In the genomic region with DNA sequence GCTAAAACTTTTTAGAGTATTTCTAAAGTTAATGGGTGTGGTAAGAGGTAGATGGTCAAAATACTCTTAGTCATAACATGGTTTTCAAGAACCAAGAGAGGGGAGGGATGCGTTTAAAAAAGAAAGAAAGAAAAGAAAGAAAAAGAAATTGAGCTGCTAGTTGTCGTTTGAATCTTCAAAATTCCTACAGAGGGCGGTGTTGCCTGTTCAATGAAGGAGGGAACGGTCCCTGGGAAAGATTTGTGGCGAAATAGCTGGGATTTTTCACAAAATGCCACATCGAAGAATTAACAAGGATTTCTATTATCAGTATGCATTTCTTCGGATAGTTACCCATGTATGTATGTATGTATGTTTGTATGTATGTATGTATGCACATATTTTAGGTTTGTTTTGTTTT, we compare ENCODE assay signal across 9 mouse cellular contexts. TPM values are rescaled to one million over a fixed set of nuclear protein-coding genes. Genes with fewer than 3 reads are reported as not detected.
DNase-seq lines count a peak whose midpoint lies in the region; ATAC-seq and TF ChIP-seq lines count a peak whose summit lies in the region.
"Had no signal": no experiment of that assay in that cellular context is flagged by ENCODE, and none has a peak within 500 bp of the region (broad histone marks: within the 10 kb centered on the region; RNA-seq: fewer than 3 reads in every experiment).

No protein-coding gene starts in this region.

- H3K36me3 ChIP-seq in hindbrain, embryonic 12.5 days = no peaks in the 10 kb centered on the region
- H3K36me3 ChIP-seq in midbrain, postnatal 0 days (ENCODE audit: insufficient read depth, low read length) = no peaks in the 10 kb centered on the region

- no peak overlapping the region for H3K9ac ChIP-seq in hindbrain, embryonic 12.5 days
- H3K9ac ChIP-seq in midbrain, postnatal 0 days (replicated peaks; ENCODE audit: low read length, poor library complexity, severe bottlenecking) = no peak overlapping the region

- H3K9me3 ChIP-seq in hindbrain, embryonic 12.5 days (replicated peaks) = no peaks in the 10 kb centered on the region
- no peaks in the 10 kb centered on the region for H3K9me3 ChIP-seq in midbrain, postnatal 0 days (ENCODE audit: low read length)

- DNase-seq in kidney, adult 9 months = peak; percentile 45
- no peak for DNase-seq in kidney, postnatal 14 days
- DNase-seq in adipocyte (ENCODE audit: low spot score) = peak; percentile 6
- DNase-seq in midbrain, postnatal 0 days (ENCODE audit: low spot score) = peak; percentile 74
- DNase-seq in cerebellum, adult 11 months = no peak
- no peak for DNase-seq in gastrocnemius, adult 2 months
- no peak for DNase-seq in frontal cortex, postnatal 14 days (ENCODE audit: low spot score in 2 of 2)

- H3K4me3 ChIP-seq in hindbrain, embryonic 12.5 days = no peak overlapping the region
- peak overlapping the region; percentile 24; the same call in 1 of the 2 replicates for H3K4me3 ChIP-seq in midbrain, postnatal 0 days (ENCODE audit: low read depth, low read length)
- H3K4me3 ChIP-seq in gastrocnemius, adult 2 months = no peak overlapping the region

- no peak overlapping the region for H3K27ac ChIP-seq in hindbrain, embryonic 12.5 days
- no peak overlapping the region for H3K27ac ChIP-seq in midbrain, postnatal 0 days (ENCODE audit: low read depth, low read length)
- H3K27ac ChIP-seq in gastrocnemius, adult 2 months = no peak overlapping the region

- no peaks in the 10 kb centered on the region for H3K4me1 ChIP-seq in hindbrain, embryonic 12.5 days
- no peaks in the 10 kb centered on the region for H3K4me1 ChIP-seq in midbrain, postnatal 0 days (ENCODE audit: insufficient read depth, low read length)

- TF ChIP-seq CTCF in midbrain, postnatal 0 days (IDR thresholded peaks at IDR 0.05) = peak; percentile 80
- TF ChIP-seq CTCF in gastrocnemius, adult 2 months (IDR thresholded peaks at IDR 0.05) = no peak

- intact Hi-C loops in gastrocnemius, adult 2 months (cut with DNase I) = no loop called here

- H3K4me2 ChIP-seq in hindbrain, embryonic 12.5 days (replicated peaks) = peak overlapping the region; percentile 53
- peak overlapping the region; percentile 46; the same call in 1 of the 2 replicates for H3K4me2 ChIP-seq in midbrain, postnatal 0 days (ENCODE audit: low read depth, low read length, poor library complexity, severe bottlenecking)

- ATAC-seq in hindbrain, embryonic 12.5 days (ENCODE audit: low FRiP score) = no peak
- ATAC-seq in midbrain, postnatal 0 days (ENCODE audit: low FRiP score) = no peak

- peaks cover 30% of the 10 kb centered on the region for H3K27me3 ChIP-seq in hindbrain, embryonic 12.5 days
- H3K27me3 ChIP-seq in midbrain, postnatal 0 days (ENCODE audit: insufficient read depth, low read length) = peaks cover 29% of the 10 kb centered on the region

- under 1% methylated on average over 7 of the region's 7 CpGs for WGBS in hindbrain, embryonic 12.5 days
- WGBS in midbrain, postnatal 0 days = under 1% methylated on average over 7 of the region's 7 CpGs

RNA-seq across cellular contexts. Expression of a gene that starts 2.5 kb away (rescaled TPM):
- polyA plus RNA-seq in hindbrain, embryonic 12.5 days (2016; fragmentation: Nextera tagmentation; extraction: Ambion mirVana) = 85.5 and 91.2 TPM in 2 replicates
- 86.4 and 104 TPM in 2 replicates for total RNA-seq in midbrain, postnatal 0 days (2014; rRNA removed)
- 172 and 180 TPM in 2 replicates for polyA plus RNA-seq in midbrain, postnatal 0 days (2015; fragmentation: Nextera tagmentation; extraction: Ambion mirVana)
- total RNA-seq in gastrocnemius, adult 2 months (2021) = not detected
- polyA plus RNA-seq: liver, embryonic 16.5 days had no signal

Comparison
In these comparisons a context has a peak if more than half of its experiments do, and no peak if none do; other contexts are left out.
1. DNase-seq: peak in kidney, adult 9 months (single experiment), adipocyte (single experiment) and midbrain, postnatal 0 days (single experiment); none in kidney, postnatal 14 days (single experiment), cerebellum, adult 11 months (single experiment), gastrocnemius, adult 2 months (single experiment) and frontal cortex, postnatal 14 days (0 of 2).
2. RNA of a gene that starts 2.5 kb away (total RNA-seq): 86.4 to 104 TPM in midbrain, postnatal 0 days; not detected in gastrocnemius, adult 2 months; every median in the first group is over 10 times any median in the second.